Mouse (Mus musculus) stomach, postnatal 0 days (tissue): ENCODE data around the gene Gal3st1. TPM values are rescaled to one million over a fixed set of nuclear protein-coding genes. Genes with fewer than 3 reads are reported as not detected.
"Not testable (repeated sequence)": the region's sequence is repeated elsewhere in the genome, so short reads cannot be mapped to it uniquely, and the experiment has no call there.

Experiments
- ATAC-seq: fragments of 200-750 bp; cut with Nextera tagmentation; 2 replicates; pipeline ENCODE4 v1.8.0; 2017; ENCODE audit not compliant: low FRiP score, low TSS enrichment
- DNase-seq: peaks from one replicate; pipeline ENCODE4 v3.0.0-alpha.2; 2016; ENCODE audit warnings: low spot score
- H3K27ac ChIP-seq: fragments of 300-500 bp; sonication (generic); replicated peaks from 2 replicates; pipeline ENCODE4 v1.5.1; 2014; ENCODE audit warnings: mild to moderate bottlenecking, control low read depth
- H3K27me3 ChIP-seq: fragments of 300-500 bp; sonication (generic); 2 replicates; pipeline ENCODE4 v1.6.1; 2014; ENCODE audit warnings: low read length; ENCODE audit not compliant: control insufficient read depth, insufficient read depth
- H3K36me3 ChIP-seq: fragments of 300-500 bp; sonication (generic); 2 replicates; pipeline ENCODE4 v1.6.1; 2014; ENCODE audit warnings: low read length, mixed read lengths; ENCODE audit not compliant: control insufficient read depth, insufficient read depth
- H3K4me1 ChIP-seq: fragments of 300-500 bp; sonication (generic); replicated peaks from 2 replicates; pipeline ENCODE4 v1.6.1; 2014; ENCODE audit warnings: antibody characterized with exemption; ENCODE audit not compliant: control insufficient read depth, insufficient read depth
- H3K4me2 ChIP-seq: fragments of 300-500 bp; sonication (generic); replicated peaks from 2 replicates; pipeline ENCODE4 v1.6.1; 2014; ENCODE audit warnings: low read depth, mild to moderate bottlenecking, control low read depth, moderate library complexity
- H3K4me3 ChIP-seq: fragments of 300-500 bp; sonication (generic); 2 replicates; pipeline ENCODE4 v1.5.1; 2014; ENCODE audit warnings: low read depth, low read length, control low read depth
- H3K9ac ChIP-seq: fragments of 300-500 bp; sonication (generic); 2 replicates; pipeline ENCODE4 v1.6.1; 2014; ENCODE audit warnings: mild to moderate bottlenecking, low read length, control low read depth, mixed read lengths
- H3K9me3 ChIP-seq: fragments of 300-500 bp; sonication (generic); 2 replicates; pipeline ENCODE4 v1.6.1; 2016; ENCODE audit warnings: low read length; ENCODE audit not compliant: control insufficient read depth
- CTCF ChIP-seq: IDR thresholded peaks from 2 replicates; pipeline ENCODE4 v1.5.1; 2016; ENCODE audit warnings: antibody characterized with exemption, low read depth, mild to moderate bottlenecking, moderate library complexity
- EP300 ChIP-seq: optimal IDR thresholded peaks from 2 replicates; pipeline ENCODE3; 2016; ENCODE audit warnings: antibody characterized with exemption
- WGBS: fragments of 180-500 bp; shearing (Covaris S2); extraction: QIAGEN DNeasy Blood & Tissue Kit; methylation state at CpG from one replicate; pipeline ENCODE4 v1.1.7; 2014; 5-methylcytosine and 5-hydroxymethylcytosine counted together
- polyA plus RNA-seq: library from polyadenylated mRNA; unstranded; fragments of >200 nt; fragmentation: Nextera tagmentation; extraction: Ambion mirVana; gene quantifications from 2 replicates; pipeline ENCODE4 v1.2.1, GENCODE M21; 2015

Gene Gal3st1
- polyA plus RNA-seq, 1 experiment from 2014 or later = 43.4 TPM

GRCm38 (mm10) chr11:3997978-3998720 is 14.7 kb downstream of the Gal3st1 start:
- H3K27ac ChIP-seq = no peak overlapping the region
- H3K4me1 ChIP-seq = no peaks in the 10 kb centered on the region
- peak overlapping the region; percentile 31 for H3K4me2 ChIP-seq
- peak overlapping the region; percentile 17 for H3K4me3 ChIP-seq
- TF ChIP-seq CTCF (no peak), EP300 (no peak)
- H3K27me3 ChIP-seq = peaks cover 5% of the 10 kb centered on the region
- H3K36me3 ChIP-seq = no peaks in the 10 kb centered on the region
- no peak overlapping the region for H3K9ac ChIP-seq
- DNase-seq = no peak
- H3K9me3 ChIP-seq = no peaks in the 10 kb centered on the region
- 21% methylated on average over 65 of the region's 66 CpGs for WGBS
- ATAC-seq = no peak

DNA sequence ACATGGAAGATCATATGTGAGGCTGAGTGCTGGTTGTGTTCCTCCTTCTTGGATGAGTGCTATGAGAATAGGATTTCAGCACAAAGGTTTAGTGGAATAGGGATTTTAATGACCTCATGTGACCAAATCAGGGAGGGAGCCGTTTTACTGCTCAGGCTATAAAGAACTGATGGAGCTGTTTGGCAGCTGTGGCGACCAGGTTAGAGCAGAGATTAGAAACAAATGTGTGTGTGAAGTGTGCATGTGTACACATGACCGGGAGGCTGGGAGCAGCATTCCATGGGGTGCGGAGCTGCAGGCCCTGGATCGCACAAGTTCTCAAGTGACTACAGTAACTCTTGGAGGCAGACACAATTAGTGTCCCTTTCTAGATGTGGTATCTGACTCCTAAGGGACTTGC is 16.1 kb downstream of the Gal3st1 start:
- DNase-seq (peak; percentile 41), ATAC-seq (peak; percentile 53)
- 58% methylated on average over 5 of the region's 5 CpGs for WGBS
- H3K4me1 ChIP-seq = no peaks in the 10 kb centered on the region
- H3K4me3 ChIP-seq = no peak overlapping the region
- no peak for TF ChIP-seq CTCF
- no peak for TF ChIP-seq EP300
- H3K4me2 ChIP-seq = no peak overlapping the region
- peaks cover 5% of the 10 kb centered on the region for H3K27me3 ChIP-seq
- H3K27ac ChIP-seq = no peak overlapping the region
- H3K36me3 ChIP-seq = no peaks in the 10 kb centered on the region
- H3K9me3 ChIP-seq = no peaks in the 10 kb centered on the region
- no peak overlapping the region for H3K9ac ChIP-seq

- no peak overlapping the region for H3K9ac ChIP-seq
- TF ChIP-seq CTCF (peak; percentile 87), EP300 (no peak)
- H3K4me2 ChIP-seq = no peak overlapping the region
- H3K9me3 ChIP-seq = no peaks in the 10 kb centered on the region
- H3K4me3 ChIP-seq = no peak overlapping the region
- no peaks in the 10 kb centered on the region for H3K4me1 ChIP-seq
- H3K27ac ChIP-seq = no peak overlapping the region
- ATAC-seq = peak; percentile 74
- no peaks in the 10 kb centered on the region for H3K36me3 ChIP-seq
- peak; percentile 84 for DNase-seq
- peaks cover 5% of the 10 kb centered on the region for H3K27me3 ChIP-seq
- 7% methylated on average over 5 of the region's 5 CpGs for WGBS
Measured at GRCm38 (mm10) chr11:4001603-4002002, 18.2 kb downstream of the Gal3st1 start.

- H3K27me3 ChIP-seq = no peaks in the 10 kb centered on the region
- no peak for DNase-seq
- TF ChIP-seq EP300 (no peak), CTCF (no peak)
Measured at GRCm38 (mm10) chr11:4005220-4005805, 21.9 kb downstream of the Gal3st1 start.

GRCm38 (mm10) chr11:4006462-4006861 is 23.0 kb downstream of the Gal3st1 start:
- whole genome bisulfite sequencing = 80% methylated on average over 3 of the region's 3 CpGs
- no peak overlapping the region for H3K4me3 ChIP-seq
- no peaks in the 10 kb centered on the region for H3K27me3 ChIP-seq
- no peak overlapping the region for H3K27ac ChIP-seq
- TF ChIP-seq CTCF (peak; percentile 67), EP300 (no peak)
- no peak for ATAC-seq
- no peak for DNase-seq
- no peak overlapping the region for H3K9ac ChIP-seq
- H3K4me1 ChIP-seq = no peaks in the 10 kb centered on the region
- H3K36me3 ChIP-seq = no peaks in the 10 kb centered on the region
- H3K9me3 ChIP-seq = no peaks in the 10 kb centered on the region
- no peak overlapping the region for H3K4me2 ChIP-seq

More at GRCm38 (mm10) chr11:4005220-4005805, 21.9 kb downstream of the Gal3st1 start:
- 67% methylated on average over 5 of the region's 5 CpGs for WGBS
- ATAC-seq = no peak
- no peak overlapping the region for H3K9ac ChIP-seq
- H3K4me3 ChIP-seq = no peak overlapping the region
- H3K9me3 ChIP-seq = no peaks in the 10 kb centered on the region
- no peaks in the 10 kb centered on the region for H3K36me3 ChIP-seq
- no peak overlapping the region for H3K27ac ChIP-seq
- H3K4me2 ChIP-seq = no peak overlapping the region
- no peaks in the 10 kb centered on the region for H3K4me1 ChIP-seq

DNA sequence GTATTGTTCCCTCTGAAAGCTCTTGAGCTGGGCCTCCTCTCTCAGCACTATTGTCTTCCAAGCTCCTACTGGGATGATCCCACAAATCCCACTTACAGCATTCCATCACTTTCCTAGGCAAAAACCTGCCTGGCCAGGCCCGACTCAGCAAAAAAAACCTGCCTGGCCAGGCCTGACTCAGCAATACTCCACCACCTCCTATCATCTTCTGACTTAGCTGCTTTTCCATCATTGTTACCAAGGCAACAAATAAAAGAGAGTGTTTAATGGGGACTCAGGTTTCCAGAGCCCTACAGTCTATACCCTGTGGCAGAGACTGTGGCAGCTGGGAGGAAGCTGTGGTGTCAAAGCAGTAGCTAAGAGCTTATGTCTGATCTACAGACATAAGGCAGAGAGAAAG is 29.2 kb downstream of the Gal3st1 start:
- Histone ChIP-seq H3K4me2 (no peak overlapping the region), H3K4me1 (no peaks in the 10 kb centered on the region), H3K36me3 (no peaks in the 10 kb centered on the region), H3K27me3 (no peaks in the 10 kb centered on the region), H3K4me3 (no peak overlapping the region), H3K9me3 (no peaks in the 10 kb centered on the region), H3K27ac (no peak overlapping the region), H3K9ac (no peak overlapping the region)
- DNase-seq = no peak
- WGBS = 77% methylated on average over 1 of the region's 1 CpGs
- no peak for ATAC-seq
- TF ChIP-seq EP300 = no peak

GRCm38 (mm10) chr11:4015796-4016195 is 32.4 kb downstream of the Gal3st1 start:
- not testable (repeated sequence) for H3K4me3 ChIP-seq, H3K4me2 ChIP-seq, ATAC-seq, H3K9ac ChIP-seq, H3K27me3 ChIP-seq, H3K36me3 ChIP-seq, H3K9me3 ChIP-seq, H3K27ac ChIP-seq, H3K4me1 ChIP-seq, DNase-seq
- 83% methylated on average over 14 of the region's 14 CpGs for WGBS

- ATAC-seq, H3K9ac ChIP-seq, H3K4me1 ChIP-seq, H3K9me3 ChIP-seq, H3K36me3 ChIP-seq, H3K27me3 ChIP-seq, DNase-seq, H3K27ac ChIP-seq, H3K4me3 ChIP-seq, H3K4me2 ChIP-seq: not testable (repeated sequence)
- WGBS = 88% methylated on average over 13 of the region's 13 CpGs
Measured at GRCm38 (mm10) chr11:4022111-4022510, 38.7 kb downstream of the Gal3st1 start.
